Mouse (Mus musculus): ENCODE results near the gene Tle2. TPM values are rescaled to one million over a fixed set of nuclear protein-coding genes. Genes with fewer than 3 reads are reported as not detected.

The Tle2 gene
- polyA plus RNA-seq, 1 experiment from 2014 or later = 27.5 TPM

GRCm38 (mm10) chr10:81569507-81570237 lies 4.7 kb upstream of the Tle2 start:
- Histone ChIP-seq H3K36me3 (ENCODE audit: insufficient read depth) (peaks cover 26% of the 10 kb centered on the region), H3K4me3 (ENCODE audit: low read depth, low read length) (no peak overlapping the region), H3K27ac (ENCODE audit: low read depth) (peak overlapping the region; percentile 95), H3K27me3 (ENCODE audit: insufficient read depth, low read length) (peaks cover 7% of the 10 kb centered on the region; the same call in 1 of the 2 replicates), H3K9me3 (ENCODE audit: low read depth, low read length) (no peaks in the 10 kb centered on the region), H3K9ac (no peak overlapping the region), H3K4me1 (ENCODE audit: insufficient read depth) (peaks cover 52% of the 10 kb centered on the region), H3K4me2 (peak overlapping the region; percentile 76)
- DNase-seq (peak; percentile 31), ATAC-seq (ENCODE audit: insufficient read depth) (no peak)
- TF ChIP-seq CTCF (IDR thresholded peaks at IDR 0.05; ENCODE audit: low read depth) = no peak
- 50% methylated on average over 9 of the region's 9 CpGs for WGBS

- Histone ChIP-seq H3K9me3 (ENCODE audit: low read depth, low read length) (no peaks in the 10 kb centered on the region), H3K9ac (peak overlapping the region; percentile 32), H3K36me3 (ENCODE audit: insufficient read depth) (peaks cover 19% of the 10 kb centered on the region), H3K4me1 (ENCODE audit: insufficient read depth) (peaks cover 55% of the 10 kb centered on the region), H3K4me2 (peak overlapping the region; percentile 76), H3K27ac (ENCODE audit: low read depth) (peak overlapping the region; percentile 95), H3K4me3 (ENCODE audit: low read depth, low read length) (peak overlapping the region; percentile 40), H3K27me3 (ENCODE audit: insufficient read depth, low read length) (peaks cover 7% of the 10 kb centered on the region; the same call in 1 of the 2 replicates)
- ATAC-seq (ENCODE audit: insufficient read depth) (peak; percentile 2), DNase-seq (peak; percentile 26)
- 1% methylated on average over 11 of the region's 11 CpGs for WGBS
- TF ChIP-seq CTCF (IDR thresholded peaks at IDR 0.05; ENCODE audit: low read depth) = no peak
These were observed 4.0 kb upstream of the Tle2 start for GRCm38 (mm10) chr10:81570238-81570800.

GRCm38 (mm10) chr10:81570831-81571500 lies 3.4 kb upstream of the Tle2 start:
- Histone ChIP-seq H3K36me3 (ENCODE audit: insufficient read depth) (peaks cover 13% of the 10 kb centered on the region), H3K9ac (peak overlapping the region; percentile 33), H3K4me2 (peak overlapping the region; percentile 76), H3K9me3 (ENCODE audit: low read depth, low read length) (no peaks in the 10 kb centered on the region), H3K27ac (ENCODE audit: low read depth) (peak overlapping the region; percentile 95), H3K4me1 (ENCODE audit: insufficient read depth) (peaks cover 61% of the 10 kb centered on the region), H3K4me3 (ENCODE audit: low read depth, low read length) (peak overlapping the region; percentile 40), H3K27me3 (ENCODE audit: insufficient read depth, low read length) (peaks cover 8% of the 10 kb centered on the region; the same call in 1 of the 2 replicates)
- DNase-seq (peak; percentile 99), ATAC-seq (ENCODE audit: insufficient read depth) (peak; percentile 65)
- peak; percentile 9; the same call in 1 of the 2 replicates for TF ChIP-seq CTCF (IDR thresholded peaks at IDR 0.05; ENCODE audit: low read depth)
- under 1% methylated on average over 34 of the region's 34 CpGs for WGBS

- Histone ChIP-seq H3K27me3 (ENCODE audit: insufficient read depth, low read length) (peaks cover 13% of the 10 kb centered on the region; the same call in 1 of the 2 replicates), H3K4me2 (peak overlapping the region; percentile 76), H3K9ac (peak overlapping the region; percentile 33; the same call in 1 of the 2 replicates), H3K4me3 (ENCODE audit: low read depth, low read length) (peak overlapping the region; percentile 40), H3K27ac (ENCODE audit: low read depth) (peak overlapping the region; percentile 95), H3K4me1 (ENCODE audit: insufficient read depth) (peaks cover 65% of the 10 kb centered on the region), H3K36me3 (ENCODE audit: insufficient read depth) (peaks cover 8% of the 10 kb centered on the region), H3K9me3 (ENCODE audit: low read depth, low read length) (no peaks in the 10 kb centered on the region)
- DNase-seq (peak; percentile 100), ATAC-seq (ENCODE audit: insufficient read depth) (peak; percentile 90)
- TF ChIP-seq CTCF (IDR thresholded peaks at IDR 0.05; ENCODE audit: low read depth) = no peak
- WGBS = under 1% methylated on average over 18 of the region's 18 CpGs
These were observed 2.9 kb upstream of the Tle2 start for GRCm38 (mm10) chr10:81571501-81571876.

- Histone ChIP-seq H3K4me1 (ENCODE audit: insufficient read depth) (peaks cover 65% of the 10 kb centered on the region), H3K4me3 (ENCODE audit: low read depth, low read length) (peak overlapping the region; percentile 40), H3K4me2 (peak overlapping the region; percentile 76), H3K9ac (peak overlapping the region; percentile 21; the same call in 1 of the 2 replicates), H3K27me3 (ENCODE audit: insufficient read depth, low read length) (peaks cover 13% of the 10 kb centered on the region; the same call in 1 of the 2 replicates), H3K9me3 (ENCODE audit: low read depth, low read length) (no peaks in the 10 kb centered on the region), H3K27ac (ENCODE audit: low read depth) (peak overlapping the region; percentile 79), H3K36me3 (ENCODE audit: insufficient read depth) (peaks cover under 1% of the 10 kb centered on the region; the same call in 1 of the 2 replicates)
- 11% methylated on average over 9 of the region's 9 CpGs for WGBS
- no peak for TF ChIP-seq CTCF (IDR thresholded peaks at IDR 0.05; ENCODE audit: low read depth)
- 0 out of 2 replicates have a peak, but pooled peaks have one; percentile 0 for ATAC-seq (ENCODE audit: insufficient read depth)
- DNase-seq = no peak
These were observed 2.2 kb upstream of the Tle2 start for GRCm38 (mm10) chr10:81572133-81572671.

- Histone ChIP-seq H3K4me1 (ENCODE audit: insufficient read depth) (peaks cover 65% of the 10 kb centered on the region), H3K27ac (ENCODE audit: low read depth) (peak overlapping the region; percentile 79), H3K27me3 (ENCODE audit: insufficient read depth, low read length) (peaks cover 13% of the 10 kb centered on the region; the same call in 1 of the 2 replicates), H3K4me3 (ENCODE audit: low read depth, low read length) (no peak overlapping the region), H3K9me3 (ENCODE audit: low read depth, low read length) (no peaks in the 10 kb centered on the region), H3K36me3 (ENCODE audit: insufficient read depth) (no peaks in the 10 kb centered on the region), H3K4me2 (peak overlapping the region; percentile 76), H3K9ac (no peak overlapping the region)
- WGBS = 8% methylated on average over 9 of the region's 9 CpGs
- DNase-seq (peak; percentile 67), ATAC-seq (ENCODE audit: insufficient read depth) (no peak)
- TF ChIP-seq CTCF (IDR thresholded peaks at IDR 0.05; ENCODE audit: low read depth) = no peak
These were observed 1.4 kb upstream of the Tle2 start for GRCm38 (mm10) chr10:81572975-81573374.
